Mouse (Mus musculus) WW6 (cell line): ENCODE results near the gene Nsun2.
"Not testable (repeated sequence)": the region's sequence is repeated elsewhere in the genome, so short reads cannot be mapped to it uniquely, and the experiment has no call there.

Experiments
- DNase-seq: peaks from one replicate; pipeline ENCODE4 v3.0.0-alpha.2; 2013; ENCODE audit warnings: low read depth, low spot score

Nsun2 gene

GRCm38 (mm10) chr13:69592226-69592625 lies 58.7 kb downstream of the Nsun2 start:
- DNase-seq: no peak

GRCm38 (mm10) chr13:69593453-69593852 lies 59.9 kb downstream of the Nsun2 start:
- DNase-seq: no peak

GRCm38 (mm10) chr13:69594577-69595256 lies 61.2 kb downstream of the Nsun2 start:
- no peak for DNase-seq

- no peak for DNase-seq
Observed at GRCm38 (mm10) chr13:69595911-69596310, 62.4 kb downstream of the Nsun2 start.

- DNase-seq: no peak
Observed at GRCm38 (mm10) chr13:69596515-69596914, 63.0 kb downstream of the Nsun2 start.

GRCm38 (mm10) chr13:69598867-69599266 lies 65.3 kb downstream of the Nsun2 start:
- DNase-seq: no peak

GRCm38 (mm10) chr13:69600863-69601262 lies 67.3 kb downstream of the Nsun2 start:
- not testable (repeated sequence) for DNase-seq

- no peak for DNase-seq
Observed at GRCm38 (mm10) chr13:69601321-69601720, 67.8 kb downstream of the Nsun2 start.

- no peak for DNase-seq
Observed at GRCm38 (mm10) chr13:69604670-69605069, 71.1 kb downstream of the Nsun2 start.

- DNase-seq: no peak
Observed at GRCm38 (mm10) chr13:69608734-69609133, 75.2 kb downstream of the Nsun2 start.

- no peak for DNase-seq
Observed at GRCm38 (mm10) chr13:69610751-69611397, 77.3 kb downstream of the Nsun2 start.

GRCm38 (mm10) chr13:69611398-69612174 lies 78.0 kb downstream of the Nsun2 start, which contains the start of gene Srd5a1:
Srd5a1 (minus strand) TSS chr13:69611442.
- DNase-seq: peak; percentile 98

- peak; percentile 22 for DNase-seq
Observed at GRCm38 (mm10) chr13:69612175-69612544, 78.6 kb downstream of the Nsun2 start.

- no peak for DNase-seq
Observed at GRCm38 (mm10) chr13:69616716-69617115, 83.2 kb downstream of the Nsun2 start.

- no peak for DNase-seq
Observed at GRCm38 (mm10) chr13:69623843-69624242, 90.3 kb downstream of the Nsun2 start.

- DNase-seq: no peak
Observed at GRCm38 (mm10) chr13:69624510-69624909, 91.0 kb downstream of the Nsun2 start.

- DNase-seq: no peak
Observed at GRCm38 (mm10) chr13:69627941-69628340, 94.4 kb downstream of the Nsun2 start.

- no peak for DNase-seq
Observed at GRCm38 (mm10) chr13:69630576-69630975, 97.0 kb downstream of the Nsun2 start.

- DNase-seq: no peak
Observed at GRCm38 (mm10) chr13:69631111-69631510, 97.6 kb downstream of the Nsun2 start.

GRCm38 (mm10) chr13:69631659-69632058 lies 98.1 kb downstream of the Nsun2 start:
- DNase-seq: no peak

GRCm38 (mm10) chr13:69633551-69633950 lies 100.0 kb downstream of the Nsun2 start:
- DNase-seq: no peak

- DNase-seq: no peak
Observed at GRCm38 (mm10) chr13:69633988-69634387, 100.4 kb downstream of the Nsun2 start.
